Mouse (Mus musculus) liver, adult 2 months (tissue): ENCODE measurements around the gene Limk1. TPM values are rescaled to one million over a fixed set of nuclear protein-coding genes. Genes with fewer than 3 reads are reported as not detected.

Source experiments
- DNase-seq: peaks from one replicate; pipeline ENCODE4 v3.0.0-alpha.2; 2011; ENCODE audit warnings: low read depth, low spot score; ENCODE audit errors: extremely low read depth
- H3K27ac ChIP-seq: fragments of 200-500 bp; replicated peaks from 2 replicates; pipeline ENCODE4 v1.5.1; 2012; ENCODE audit warnings: low read depth, mild to moderate bottlenecking, control low read depth, inconsistent platforms, low read length; ENCODE audit not compliant: insufficient read depth
- H3K27me3 ChIP-seq: fragments of 200-500 bp; 2 replicates; pipeline ENCODE4 v1.6.1; 2012; ENCODE audit warnings: mild to moderate bottlenecking, moderate library complexity, low read length, inconsistent platforms; ENCODE audit not compliant: control insufficient read depth, insufficient read depth
- H3K36me3 ChIP-seq: fragments of 200-500 bp; 2 replicates; pipeline ENCODE4 v1.6.1; 2012; ENCODE audit warnings: low read length, inconsistent platforms; ENCODE audit not compliant: control insufficient read depth, insufficient read depth
- H3K4me1 ChIP-seq: fragments of 200-500 bp; 2 replicates; pipeline ENCODE4 v1.6.1; 2011; ENCODE audit warnings: low read length; ENCODE audit not compliant: control insufficient read depth, insufficient read depth
- H3K4me3 ChIP-seq: fragments of 200-500 bp; 2 replicates; pipeline ENCODE4 v1.5.1; 2011; ENCODE audit warnings: low read depth, mild to moderate bottlenecking, control low read depth, low read length, moderate library complexity; ENCODE audit not compliant: insufficient read depth
- H3K79me2 ChIP-seq: fragments of 200-500 bp; 2 replicates; pipeline ENCODE4 v1.6.1; 2012; ENCODE audit warnings: inconsistent platforms, mild to moderate bottlenecking, low read length, moderate library complexity; ENCODE audit not compliant: control insufficient read depth, insufficient read depth
- H3K9ac ChIP-seq: fragments of 200-500 bp; 2 replicates; pipeline ENCODE4 v1.6.1; 2012; ENCODE audit warnings: low read depth, mild to moderate bottlenecking, control low read depth, inconsistent platforms, low read length
- CTCF ChIP-seq: fragments of 200-500 bp; IDR thresholded peaks from 2 replicates; pipeline ENCODE4 v1.5.1; 2011; ENCODE audit warnings: low read depth, low read length, control low read depth
- POLR2A ChIP-seq: fragments of 200-500 bp; IDR thresholded peaks from 2 replicates; pipeline ENCODE4 v1.6.1; 2011; ENCODE audit warnings: low read length, control low read depth; ENCODE audit not compliant: insufficient read depth; ENCODE audit errors: extremely low read depth
- WGBS: fragments of 180-500 bp; shearing (Covaris S2); methylation state at CpG from one replicate; pipeline ENCODE4 v1.1.7; 2018; 5-methylcytosine and 5-hydroxymethylcytosine counted together
- polyA plus RNA-seq: library from polyadenylated mRNA; depleted of rRNA; stranded (reverse); fragments of >200 nt; gene quantifications from 2 replicates; pipeline ENCODE4 v1.2.3, GENCODE M21; 2012
- total RNA-seq: library from RNA; depleted of rRNA; stranded (reverse); fragments of >200 nt; gene quantifications from 2 replicates; pipeline ENCODE4 v1.2.3, GENCODE M21; 2014

Gene Limk1
- total and polyA plus RNA-seq, 2 experiments = 0.83 to 2.7 TPM

GRCm38 (mm10) chr5:134621099-134621640 is 67.2 kb downstream of the Limk1 start:
- Histone ChIP-seq H3K27me3 (no peaks in the 10 kb centered on the region), H3K4me1 (no peaks in the 10 kb centered on the region), H3K9ac (no peak overlapping the region), H3K36me3 (peaks cover 47% of the 10 kb centered on the region), H3K79me2 (no peaks in the 10 kb centered on the region; the same call in 1 of the 2 replicates), H3K4me3 (no peak overlapping the region), H3K27ac (no peak overlapping the region)
- no peak for DNase-seq
- TF ChIP-seq POLR2A (no peak), CTCF (no peak)
- 91% methylated on average over 16 of the region's 16 CpGs for WGBS

GRCm38 (mm10) chr5:134620457-134620856 is 67.9 kb downstream of the Limk1 start:
- Histone ChIP-seq H3K4me3 (no peak overlapping the region), H3K9ac (no peak overlapping the region), H3K27me3 (no peaks in the 10 kb centered on the region), H3K27ac (no peak overlapping the region), H3K36me3 (peaks cover 41% of the 10 kb centered on the region), H3K79me2 (no peaks in the 10 kb centered on the region), H3K4me1 (no peaks in the 10 kb centered on the region)
- 88% methylated on average over 9 of the region's 9 CpGs for WGBS
- no peak for DNase-seq
- no peak for TF ChIP-seq POLR2A
- no peak for TF ChIP-seq CTCF

- DNase-seq = peak; percentile 39
- Histone ChIP-seq H3K79me2 (no peaks in the 10 kb centered on the region), H3K9ac (no peak overlapping the region), H3K4me1 (no peaks in the 10 kb centered on the region), H3K36me3 (peaks cover 18% of the 10 kb centered on the region; the same call in 1 of the 2 replicates), H3K27me3 (no peaks in the 10 kb centered on the region), H3K27ac (no peak overlapping the region), H3K4me3 (no peak overlapping the region)
- 45% methylated on average over 3 of the region's 3 CpGs for WGBS
- no peak for TF ChIP-seq POLR2A
- peak; percentile 99 for TF ChIP-seq CTCF
Observed at GRCm38 (mm10) chr5:134617071-134617470, 71.3 kb downstream of the Limk1 start.

- TF ChIP-seq CTCF (no peak), POLR2A (no peak)
- Histone ChIP-seq H3K4me1 (no peaks in the 10 kb centered on the region), H3K27ac (no peak overlapping the region), H3K9ac (no peak overlapping the region), H3K4me3 (no peak overlapping the region), H3K27me3 (no peaks in the 10 kb centered on the region), H3K36me3 (peaks cover 7% of the 10 kb centered on the region; the same call in 1 of the 2 replicates), H3K79me2 (no peaks in the 10 kb centered on the region)
- 63% methylated on average over 4 of the region's 4 CpGs for WGBS
- no peak for DNase-seq
Observed at GRCm38 (mm10) chr5:134615780-134616179, 72.6 kb downstream of the Limk1 start.

- Histone ChIP-seq H3K79me2 (no peaks in the 10 kb centered on the region), H3K4me1 (no peaks in the 10 kb centered on the region), H3K27ac (no peak overlapping the region), H3K27me3 (no peaks in the 10 kb centered on the region), H3K4me3 (no peak overlapping the region), H3K36me3 (peaks cover 4% of the 10 kb centered on the region; the same call in 1 of the 2 replicates), H3K9ac (no peak overlapping the region)
- WGBS = 81% methylated on average over 8 of the region's 8 CpGs
- no peak for DNase-seq
- no peak for TF ChIP-seq CTCF
- TF ChIP-seq POLR2A = no peak
Observed at GRCm38 (mm10) chr5:134615380-134615779, 73.0 kb downstream of the Limk1 start.

- Histone ChIP-seq H3K79me2 (no peaks in the 10 kb centered on the region), H3K4me1 (no peaks in the 10 kb centered on the region), H3K36me3 (peaks cover 3% of the 10 kb centered on the region; the same call in 1 of the 2 replicates), H3K9ac (no peak within 1 kb of the TSS), H3K27me3 (no peaks in the 10 kb centered on the region), H3K27ac (no peak within 1 kb of the TSS), H3K4me3 (no peak within 1 kb of the TSS)
- TF ChIP-seq POLR2A = no peak
- TF ChIP-seq CTCF = no peak
- DNase-seq = no peak
- 89% methylated on average over 7 of the region's 7 CpGs for WGBS
Observed at GRCm38 (mm10) chr5:134614802-134615201, 73.6 kb downstream of the Limk1 start, which contains the start of gene Lat2. Gene Lat2 (minus strand): TSS chr5:134615025.
